Mouse (Mus musculus) heart, embryonic 16.5 days (tissue): Measurements from ENCODE around the gene Col2a1. TPM values are rescaled to one million over a fixed set of nuclear protein-coding genes. Genes with fewer than 3 reads are reported as not detected.

ENCODE experiments used
- ATAC-seq: fragments of 200-750 bp; cut with Nextera tagmentation; replicated peaks from 2 replicates; pipeline ENCODE4 v1.8.0; 2017; ENCODE audit warnings: moderate number of reproducible peaks; ENCODE audit not compliant: insufficient read depth, low FRiP score; ENCODE audit errors: extremely low read depth
- H3K27ac ChIP-seq: fragments of 300-500 bp; sonication (generic); 2 replicates; pipeline ENCODE4 v1.5.1; 2014; ENCODE audit warnings: mild to moderate bottlenecking, low read length, control low read depth, moderate library complexity
- H3K27me3 ChIP-seq: fragments of 300-500 bp; sonication (generic); 2 replicates; pipeline ENCODE4 v1.6.1; 2014; ENCODE audit warnings: low read length, mixed read lengths; ENCODE audit not compliant: control insufficient read depth, insufficient read depth
- H3K36me3 ChIP-seq: fragments of 300-500 bp; sonication (generic); 2 replicates; pipeline ENCODE4 v1.6.1; 2014; ENCODE audit not compliant: control insufficient read depth, insufficient read depth
- H3K4me1 ChIP-seq: fragments of 300-500 bp; sonication (generic); 2 replicates; pipeline ENCODE4 v1.6.1; 2014; ENCODE audit warnings: low read length, mixed read lengths; ENCODE audit not compliant: control insufficient read depth, insufficient read depth
- H3K4me2 ChIP-seq: fragments of 300-500 bp; sonication (generic); 2 replicates; pipeline ENCODE4 v1.6.1; 2014; ENCODE audit warnings: low read depth, mild to moderate bottlenecking, control low read depth, low read length
- H3K4me3 ChIP-seq: fragments of 300-500 bp; sonication (generic); 2 replicates; pipeline ENCODE4 v1.5.1; 2014; ENCODE audit warnings: mild to moderate bottlenecking, control low read depth, low read length
- H3K9ac ChIP-seq: fragments of 300-500 bp; sonication (generic); 2 replicates; pipeline ENCODE4 v1.6.1; 2014; ENCODE audit warnings: low read length, control low read depth
- H3K9me3 ChIP-seq: fragments of 300-500 bp; sonication (generic); replicated peaks from 2 replicates; pipeline ENCODE4 v1.6.1; 2016; ENCODE audit warnings: low read length; ENCODE audit not compliant: control insufficient read depth
- WGBS: fragments of 180-500 bp; shearing (Covaris S2); extraction: QIAGEN DNeasy Blood & Tissue Kit; methylation state at CpG from one replicate; pipeline ENCODE4 v1.1.7; 2014; 5-methylcytosine and 5-hydroxymethylcytosine counted together
- polyA plus RNA-seq: library from polyadenylated mRNA; unstranded; fragments of >200 nt; fragmentation: Nextera tagmentation; extraction: Ambion mirVana; gene quantifications from 2 replicates; pipeline ENCODE4 v1.2.1, GENCODE M21; 2015

Gene Col2a1
- polyA plus RNA-seq, 1 experiment from 2014 or later = 11.8 TPM

- H3K9ac ChIP-seq = no peak overlapping the region
- no peaks in the 10 kb centered on the region for H3K27me3 ChIP-seq
- WGBS = 49% methylated on average over 11 of the region's 11 CpGs
- ATAC-seq = no peak
- no peak overlapping the region for H3K4me2 ChIP-seq
- no peaks in the 10 kb centered on the region for H3K9me3 ChIP-seq
- H3K27ac ChIP-seq = no peak overlapping the region
- H3K4me1 ChIP-seq = no peaks in the 10 kb centered on the region; the same call in 1 of the 2 replicates
- H3K36me3 ChIP-seq = 0 out of 2 replicates have a peak, but pooled peaks cover 3% of the 10 kb centered on the region
- H3K4me3 ChIP-seq = no peak overlapping the region
These were observed 31.1 kb downstream of the Col2a1 start for GRCm38 (mm10) chr15:97973248-97974005.

GRCm38 (mm10) chr15:97972580-97972979 lies 31.9 kb downstream of the Col2a1 start:
- no peaks in the 10 kb centered on the region for H3K9me3 ChIP-seq
- no peak overlapping the region for H3K9ac ChIP-seq
- H3K27ac ChIP-seq = no peak overlapping the region
- no peak for ATAC-seq
- H3K36me3 ChIP-seq = 0 out of 2 replicates have a peak, but pooled peaks cover 3% of the 10 kb centered on the region
- H3K4me2 ChIP-seq = no peak overlapping the region
- no peak overlapping the region for H3K4me3 ChIP-seq
- WGBS = 40% methylated on average over 6 of the region's 6 CpGs
- no peaks in the 10 kb centered on the region for H3K27me3 ChIP-seq
- no peaks in the 10 kb centered on the region; the same call in 1 of the 2 replicates for H3K4me1 ChIP-seq

- Histone ChIP-seq H3K27me3 (no peaks in the 10 kb centered on the region), H3K4me3 (no peak overlapping the region), H3K4me1 (no peaks in the 10 kb centered on the region; the same call in 1 of the 2 replicates), H3K9me3 (no peaks in the 10 kb centered on the region), H3K36me3 (0 out of 2 replicates have a peak, but pooled peaks cover 3% of the 10 kb centered on the region), H3K27ac (no peak overlapping the region), H3K9ac (no peak overlapping the region), H3K4me2 (no peak overlapping the region)
- no peak for ATAC-seq
- 42% methylated on average over 6 of the region's 6 CpGs for WGBS
These were observed 34.2 kb downstream of the Col2a1 start for GRCm38 (mm10) chr15:97970299-97970698.

GRCm38 (mm10) chr15:97965311-97966045 lies 39.0 kb downstream of the Col2a1 start:
- H3K9me3 ChIP-seq = no peaks in the 10 kb centered on the region
- peaks cover 4% of the 10 kb centered on the region; the same call in 1 of the 2 replicates for H3K4me1 ChIP-seq
- H3K36me3 ChIP-seq = 0 out of 2 replicates have a peak, but pooled peaks cover 3% of the 10 kb centered on the region
- WGBS = 70% methylated on average over 17 of the region's 17 CpGs
- no peak overlapping the region for H3K4me2 ChIP-seq
- no peak for ATAC-seq
- no peak overlapping the region for H3K4me3 ChIP-seq
- no peaks in the 10 kb centered on the region for H3K27me3 ChIP-seq
- no peak overlapping the region for H3K27ac ChIP-seq
- H3K9ac ChIP-seq = no peak overlapping the region

- peaks cover 4% of the 10 kb centered on the region; the same call in 1 of the 2 replicates for H3K4me1 ChIP-seq
- H3K27ac ChIP-seq = peak overlapping the region; percentile 81; the same call in 1 of the 2 replicates
- H3K9ac ChIP-seq = peak overlapping the region; percentile 89
- no peaks in the 10 kb centered on the region for H3K9me3 ChIP-seq
- no peaks in the 10 kb centered on the region for H3K27me3 ChIP-seq
- H3K36me3 ChIP-seq = 0 out of 2 replicates have a peak, but pooled peaks cover 3% of the 10 kb centered on the region
- WGBS = 27% methylated on average over 7 of the region's 7 CpGs
- ATAC-seq = no peak
- peak overlapping the region; percentile 83 for H3K4me3 ChIP-seq
- peak overlapping the region; percentile 86 for H3K4me2 ChIP-seq
These were observed 39.7 kb downstream of the Col2a1 start for GRCm38 (mm10) chr15:97964836-97965187.

- Histone ChIP-seq H3K4me2 (peak within 1 kb of the TSS; percentile 86), H3K9ac (peak within 1 kb of the TSS; percentile 89), H3K4me3 (peak within 1 kb of the TSS; percentile 83), H3K27ac (peak within 1 kb of the TSS; percentile 81), H3K27me3 (no peaks in the 10 kb centered on the region), H3K4me1 (peaks cover 4% of the 10 kb centered on the region; the same call in 1 of the 2 replicates), H3K9me3 (no peaks in the 10 kb centered on the region), H3K36me3 (0 out of 2 replicates have a peak, but pooled peaks cover 3% of the 10 kb centered on the region)
- peak; percentile 94 for ATAC-seq
- WGBS = under 1% methylated on average over 67 of the region's 67 CpGs
These were observed 40.3 kb downstream of the Col2a1 start, which contains the start of gene Tmem106c for GRCm38 (mm10) chr15:97963989-97964835. Gene Tmem106c, plus strand, starts transcription at chr15:97964200.

- H3K27ac ChIP-seq = peak overlapping the region; percentile 78
- peaks cover 4% of the 10 kb centered on the region; the same call in 1 of the 2 replicates for H3K4me1 ChIP-seq
- no peaks in the 10 kb centered on the region for H3K9me3 ChIP-seq
- no peaks in the 10 kb centered on the region for H3K36me3 ChIP-seq
- peak overlapping the region; percentile 86 for H3K4me2 ChIP-seq
- no peak for ATAC-seq
- no peaks in the 10 kb centered on the region for H3K27me3 ChIP-seq
- H3K9ac ChIP-seq = peak overlapping the region; percentile 85
- WGBS = 10% methylated on average over 13 of the region's 13 CpGs
- H3K4me3 ChIP-seq = peak overlapping the region; percentile 83
These were observed 41.0 kb downstream of the Col2a1 start for GRCm38 (mm10) chr15:97963329-97963988.

GRCm38 (mm10) chr15:97956416-97956815 lies 48.1 kb downstream of the Col2a1 start:
- H3K9ac ChIP-seq = no peak overlapping the region
- no peak overlapping the region for H3K27ac ChIP-seq

More at GRCm38 (mm10) chr15:97956416-97956815, 48.1 kb downstream of the Col2a1 start:
- H3K4me3 ChIP-seq = no peak overlapping the region
- no peaks in the 10 kb centered on the region for H3K4me1 ChIP-seq
- no peak overlapping the region for H3K4me2 ChIP-seq
- H3K9me3 ChIP-seq = no peaks in the 10 kb centered on the region
- no peak for ATAC-seq
- 65% methylated on average over 11 of the region's 11 CpGs for WGBS
- H3K27me3 ChIP-seq = peaks cover 20% of the 10 kb centered on the region
- H3K36me3 ChIP-seq = no peaks in the 10 kb centered on the region
